Mouse (Mus musculus) hindbrain, embryonic 14.5 days (tissue): Measurements from ENCODE around the gene Dalrd3. TPM values are rescaled to one million over a fixed set of nuclear protein-coding genes. Genes with fewer than 3 reads are reported as not detected.
A peak's percentile ranks its signal among the peaks of the same experiment; 100 is the strongest.

Source experiments
- ATAC-seq: fragments of 200-750 bp; cut with Nextera tagmentation; 2 replicates; pipeline ENCODE4 v1.8.0; 2017; ENCODE audit warnings: moderate number of reproducible peaks, mild to moderate bottlenecking, moderate TSS enrichment, moderate library complexity; ENCODE audit not compliant: low FRiP score
- DNase-seq: peaks from one replicate; pipeline ENCODE4 v3.0.0-alpha.2; 2015; ENCODE audit warnings: low spot score
- H3K27ac ChIP-seq: fragments of 300-500 bp; sonication (generic); 2 replicates; pipeline ENCODE4 v1.5.1; 2014; ENCODE audit warnings: mild to moderate bottlenecking, moderate library complexity
- H3K27me3 ChIP-seq: fragments of 300-500 bp; sonication (generic); 2 replicates; pipeline ENCODE4 v1.6.1; 2014; ENCODE audit warnings: mild to moderate bottlenecking, low read length, mixed read lengths; ENCODE audit not compliant: control insufficient read depth, insufficient read depth
- H3K36me3 ChIP-seq: fragments of 300-500 bp; sonication (generic); replicated peaks from 2 replicates; pipeline ENCODE4 v1.6.1; 2014; ENCODE audit not compliant: control insufficient read depth, insufficient read depth
- H3K4me1 ChIP-seq: fragments of 300-500 bp; sonication (generic); replicated peaks from 2 replicates; pipeline ENCODE4 v1.6.1; 2014; ENCODE audit warnings: antibody characterized with exemption, low read length, mixed read lengths; ENCODE audit not compliant: control insufficient read depth, insufficient read depth
- H3K4me2 ChIP-seq: fragments of 300-500 bp; sonication (generic); replicated peaks from 2 replicates; pipeline ENCODE4 v1.6.1; 2014; ENCODE audit warnings: mild to moderate bottlenecking, moderate library complexity
- H3K4me3 ChIP-seq: fragments of 300-500 bp; sonication (generic); replicated peaks from 2 replicates; pipeline ENCODE4 v1.5.1; 2014; ENCODE audit warnings: mild to moderate bottlenecking, low read length
- H3K9ac ChIP-seq: fragments of 300-500 bp; sonication (generic); 2 replicates; pipeline ENCODE4 v1.6.1; 2014
- H3K9me3 ChIP-seq: fragments of 300-500 bp; sonication (generic); 2 replicates; pipeline ENCODE4 v1.6.1; 2016; ENCODE audit warnings: low read length; ENCODE audit not compliant: control insufficient read depth
- WGBS: fragments of 180-500 bp; shearing (Covaris S2); extraction: QIAGEN DNeasy Blood & Tissue Kit; methylation state at CpG from one replicate; pipeline ENCODE4 v1.1.7; 2014; 5-methylcytosine and 5-hydroxymethylcytosine counted together
- polyA plus RNA-seq: library from polyadenylated mRNA; unstranded; fragments of >200 nt; fragmentation: Nextera tagmentation; extraction: Ambion mirVana; gene quantifications from 2 replicates; pipeline ENCODE4 v1.2.1, GENCODE M21; 2014

The Dalrd3 gene
- 241 and 242 TPM in 2 replicates for polyA plus RNA-seq

DNA sequence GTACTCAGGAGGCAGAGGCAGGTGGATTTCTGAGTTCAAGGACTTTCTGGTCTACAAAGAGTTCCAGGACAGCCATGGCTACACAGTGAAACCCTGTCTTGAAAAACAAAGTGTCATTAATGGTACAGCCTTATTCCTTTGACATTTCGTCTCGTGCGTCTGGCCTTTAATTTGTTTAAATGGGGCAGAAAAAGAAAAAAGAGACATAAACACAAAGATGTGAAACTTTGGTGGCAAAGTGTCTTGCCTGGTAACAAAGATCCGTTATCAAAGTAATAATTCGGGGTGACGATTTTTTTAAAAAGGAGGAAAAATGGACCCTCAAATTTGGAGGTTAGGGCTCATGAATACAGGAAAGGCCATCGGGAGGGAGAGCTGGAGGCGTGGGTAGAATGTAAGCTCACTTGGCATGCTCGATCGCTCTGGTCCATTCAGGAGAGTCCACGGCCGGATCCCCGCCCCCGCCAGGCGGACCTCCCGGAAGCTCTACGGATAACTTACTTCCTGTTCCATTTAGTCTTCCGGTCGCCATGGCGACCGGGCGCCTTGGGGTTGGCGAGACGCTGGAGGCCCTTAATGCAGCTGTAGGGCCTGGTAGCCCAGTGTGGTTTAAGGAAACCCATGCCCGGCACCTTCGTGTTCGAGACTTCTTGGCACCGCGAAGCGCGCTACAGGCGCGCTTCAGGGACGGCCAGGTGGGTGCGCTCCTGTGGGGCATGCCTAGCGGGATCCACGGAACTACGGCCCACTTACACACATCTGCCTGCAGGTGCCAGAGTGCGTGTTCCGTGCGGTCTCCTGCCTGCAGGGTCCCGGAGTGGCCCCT lies at the start of gene Dalrd3:
Dalrd3 (plus strand) TSS at position 506 of the 826 bp plus-strand sequence.
- H3K4me1 ChIP-seq: peaks cover 43% of the 10 kb centered on the region
- peak; percentile 67 for ATAC-seq
- peak within 1 kb of the TSS; percentile 65 for H3K9ac ChIP-seq
- WGBS: 6% methylated on average over 42 of the region's 42 CpGs
- no peaks in the 10 kb centered on the region for H3K9me3 ChIP-seq
- H3K4me3 ChIP-seq: peak within 1 kb of the TSS; percentile 79
- H3K4me2 ChIP-seq: peak within 1 kb of the TSS; percentile 79
- peaks cover 59% of the 10 kb centered on the region for H3K36me3 ChIP-seq
- peak; percentile 91 for DNase-seq
- H3K27ac ChIP-seq: peak within 1 kb of the TSS; percentile 77
- no peaks in the 10 kb centered on the region for H3K27me3 ChIP-seq

GRCm38 (mm10) chr9:108521604-108522003 lies 48.1 kb upstream of the Dalrd3 start:
- peaks cover 15% of the 10 kb centered on the region for H3K4me1 ChIP-seq
- no peak for DNase-seq

DNA sequence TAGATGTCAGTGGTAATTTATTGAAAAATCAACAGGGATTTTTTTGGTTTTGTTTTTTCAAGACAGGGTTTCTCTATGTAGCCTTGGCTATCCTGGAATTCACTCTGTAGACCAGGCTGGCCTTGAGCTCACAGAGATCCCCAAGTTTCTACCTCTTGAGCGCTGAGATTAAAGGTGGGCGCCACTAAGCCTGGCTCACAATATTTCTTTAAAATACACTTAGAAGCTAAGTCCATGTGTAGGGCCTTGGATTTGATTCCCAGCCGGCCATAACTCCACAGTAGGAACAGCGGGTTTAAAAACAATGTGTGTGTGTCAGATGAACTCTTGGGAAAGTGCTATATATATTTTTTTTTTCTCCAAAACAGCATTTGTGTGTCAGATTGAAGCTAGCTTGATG lies 46.3 kb upstream of the Dalrd3 start:
- WGBS: over 99% methylated on average over 4 of the region's 4 CpGs

More at GRCm38 (mm10) chr9:108521604-108522003, 48.1 kb upstream of the Dalrd3 start:
- no peaks in the 10 kb centered on the region for H3K27me3 ChIP-seq
- no peak overlapping the region for H3K27ac ChIP-seq
- H3K9ac ChIP-seq: no peak overlapping the region
- H3K4me2 ChIP-seq: no peak overlapping the region
- 84% methylated on average over 2 of the region's 2 CpGs for WGBS
- H3K4me3 ChIP-seq: no peak overlapping the region
- no peaks in the 10 kb centered on the region for H3K9me3 ChIP-seq
- peaks cover 18% of the 10 kb centered on the region for H3K36me3 ChIP-seq
- no peak for ATAC-seq

DNA sequence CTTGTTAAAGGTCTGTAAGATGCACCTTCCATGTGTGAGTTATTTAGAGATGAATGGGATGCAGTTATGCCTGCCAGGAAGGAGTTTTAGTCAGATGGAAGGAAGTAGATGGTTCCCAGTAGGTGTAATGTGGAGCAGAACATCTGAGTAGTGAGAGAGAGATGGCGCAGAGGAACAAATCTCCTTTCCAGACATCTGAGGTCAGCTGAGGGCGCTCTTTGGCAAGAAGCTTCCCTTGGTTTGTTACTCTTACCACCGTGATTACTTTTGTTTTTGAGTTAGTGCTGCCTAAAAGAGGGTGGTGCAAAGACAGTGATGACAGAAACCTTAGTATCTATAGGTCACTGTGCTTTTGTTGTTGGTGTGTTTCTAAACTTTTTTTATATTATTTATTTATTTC lies 44.3 kb upstream of the Dalrd3 start:
- Histone ChIP-seq H3K36me3 (peaks cover 34% of the 10 kb centered on the region), H3K9ac (no peak overlapping the region), H3K4me3 (no peak overlapping the region), H3K4me2 (no peak overlapping the region), H3K27ac (no peak overlapping the region), H3K4me1 (no peaks in the 10 kb centered on the region), H3K27me3 (no peaks in the 10 kb centered on the region), H3K9me3 (no peaks in the 10 kb centered on the region)
- WGBS: 89% methylated on average over 3 of the region's 3 CpGs
- DNase-seq (no peak), ATAC-seq (no peak)

More for the DNA sequence above, 46.3 kb upstream of the Dalrd3 start:
- no peak for ATAC-seq
- H3K4me1 ChIP-seq: peaks cover 15% of the 10 kb centered on the region
- no peak overlapping the region for H3K27ac ChIP-seq
- no peaks in the 10 kb centered on the region for H3K27me3 ChIP-seq
- H3K4me3 ChIP-seq: no peak overlapping the region
- peaks cover 21% of the 10 kb centered on the region for H3K36me3 ChIP-seq
- H3K4me2 ChIP-seq: no peak overlapping the region
- no peaks in the 10 kb centered on the region for H3K9me3 ChIP-seq
- no peak overlapping the region for H3K9ac ChIP-seq
- no peak for DNase-seq

GRCm38 (mm10) chr9:108530954-108531353 lies 38.7 kb upstream of the Dalrd3 start:
- H3K4me3 ChIP-seq: no peak overlapping the region
- no peaks in the 10 kb centered on the region for H3K27me3 ChIP-seq
- H3K27ac ChIP-seq: no peak overlapping the region
- DNase-seq (no peak), ATAC-seq (no peak)
- H3K4me1 ChIP-seq: no peaks in the 10 kb centered on the region
- 89% methylated on average over 1 of the region's 1 CpGs for WGBS
- H3K36me3 ChIP-seq: peaks cover 77% of the 10 kb centered on the region
- no peak overlapping the region for H3K4me2 ChIP-seq
- no peak overlapping the region for H3K9ac ChIP-seq
- H3K9me3 ChIP-seq: no peaks in the 10 kb centered on the region

GRCm38 (mm10) chr9:108531496-108531895 lies 38.2 kb upstream of the Dalrd3 start:
- Histone ChIP-seq H3K36me3 (peaks cover 82% of the 10 kb centered on the region), H3K4me2 (no peak overlapping the region), H3K9ac (no peak overlapping the region), H3K27ac (no peak overlapping the region), H3K9me3 (no peaks in the 10 kb centered on the region), H3K27me3 (no peaks in the 10 kb centered on the region), H3K4me3 (no peak overlapping the region), H3K4me1 (no peaks in the 10 kb centered on the region)
- WGBS: 97% methylated on average over 1 of the region's 1 CpGs
- ATAC-seq (no peak), DNase-seq (no peak)

- H3K4me1 ChIP-seq: no peaks in the 10 kb centered on the region
- no peaks in the 10 kb centered on the region for H3K27me3 ChIP-seq
- H3K4me3 ChIP-seq: no peak overlapping the region
- ATAC-seq (no peak), DNase-seq (no peak)
- no peaks in the 10 kb centered on the region for H3K9me3 ChIP-seq
- H3K4me2 ChIP-seq: no peak overlapping the region
- no peak overlapping the region for H3K27ac ChIP-seq
- H3K36me3 ChIP-seq: peaks cover 99% of the 10 kb centered on the region
- H3K9ac ChIP-seq: no peak overlapping the region
These were observed 28.8 kb upstream of the Dalrd3 start for GRCm38 (mm10) chr9:108540846-108541245.

DNA sequence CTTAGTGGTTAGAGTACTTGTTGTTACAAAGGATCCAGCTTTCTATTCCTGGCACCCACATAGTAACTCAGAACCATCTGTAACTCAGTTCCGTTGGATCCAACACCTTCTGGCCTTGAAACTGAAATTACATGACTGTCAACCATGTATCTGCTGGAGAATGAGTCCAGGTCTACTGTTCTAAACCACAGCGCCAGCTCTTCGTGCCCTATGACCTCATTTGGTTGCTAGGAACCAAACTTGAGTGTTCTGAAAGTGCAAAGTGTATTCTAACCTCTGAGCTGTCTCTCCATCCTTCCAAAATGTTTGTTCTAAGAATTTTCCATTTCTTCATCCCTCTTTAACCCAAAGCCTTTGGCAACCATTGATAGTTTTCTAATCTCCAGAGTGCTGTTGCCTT lies 23.7 kb upstream of the Dalrd3 start:
- Histone ChIP-seq H3K4me1 (no peaks in the 10 kb centered on the region), H3K27me3 (no peaks in the 10 kb centered on the region), H3K36me3 (peaks cover 93% of the 10 kb centered on the region), H3K9ac (no peak overlapping the region), H3K27ac (no peak overlapping the region), H3K9me3 (no peaks in the 10 kb centered on the region), H3K4me2 (no peak overlapping the region), H3K4me3 (no peak overlapping the region)
- 97% methylated on average over 3 of the region's 3 CpGs for WGBS
- ATAC-seq (no peak), DNase-seq (no peak)

DNA sequence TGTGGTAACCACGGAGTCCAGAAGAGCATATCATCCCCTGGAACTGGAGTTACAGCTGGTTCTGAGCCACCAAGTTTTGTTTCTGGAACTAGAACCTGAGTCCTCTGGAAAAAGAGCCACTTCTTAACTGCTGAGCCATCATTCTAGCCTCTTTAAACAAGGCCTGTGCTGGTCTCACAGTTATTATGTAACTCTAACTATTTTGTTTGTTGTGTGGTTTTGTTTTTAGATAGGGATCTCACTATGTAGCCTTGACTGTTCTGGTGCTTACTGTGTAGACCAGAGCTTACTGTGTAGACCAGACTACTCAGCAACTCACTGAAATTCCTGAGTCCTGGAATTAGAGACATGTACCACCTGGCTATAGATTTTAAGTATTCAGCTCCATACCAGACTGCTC lies 22.8 kb upstream of the Dalrd3 start:
- H3K4me1 ChIP-seq: no peaks in the 10 kb centered on the region
- no peak overlapping the region for H3K9ac ChIP-seq
- H3K9me3 ChIP-seq: no peaks in the 10 kb centered on the region
- peaks cover 86% of the 10 kb centered on the region for H3K36me3 ChIP-seq
- no peak for ATAC-seq
- no peak overlapping the region for H3K27ac ChIP-seq
- no peak overlapping the region for H3K4me2 ChIP-seq
- no peaks in the 10 kb centered on the region for H3K27me3 ChIP-seq
- H3K4me3 ChIP-seq: no peak overlapping the region
- 97% methylated on average over 1 of the region's 1 CpGs for WGBS
- DNase-seq: no peak
